Mouse (Mus musculus): Measurements from ENCODE around the gene Adora2a. TPM values are rescaled to one million over a fixed set of nuclear protein-coding genes. Genes with fewer than 3 reads are reported as not detected.
"Not testable (repeated sequence)": the region's sequence is repeated elsewhere in the genome, so short reads cannot be mapped to it uniquely, and the experiment has no call there.

The Adora2a gene
- polyA plus RNA-seq, 1 experiment from 2014 or later, result 5.2 TPM

- Histone ChIP-seq H3K36me3 (ENCODE audit: insufficient read depth, low read length) (no peaks in the 10 kb centered on the region; the same call in 1 of the 2 replicates), H3K9ac (ENCODE audit: low read depth, low read length) (no peak overlapping the region), H3K4me2 (ENCODE audit: low read length) (no peak overlapping the region), H3K27ac (no peak overlapping the region), H3K4me3 (replicated peaks; ENCODE audit: low read depth, low read length) (no peak overlapping the region), H3K27me3 (ENCODE audit: insufficient read depth, low read length) (no peaks in the 10 kb centered on the region), H3K9me3 (replicated peaks; ENCODE audit: low read length) (no peaks in the 10 kb centered on the region), H3K4me1 (replicated peaks; ENCODE audit: insufficient read depth, low read length) (no peaks in the 10 kb centered on the region; the same call in 1 of the 2 replicates)
- no peak for TF ChIP-seq CTCF (IDR thresholded peaks at IDR 0.05; ENCODE audit: low read depth)
- no peak for DNase-seq (ENCODE audit: low spot score)
- 39% methylated on average over 4 of the region's 4 CpGs for whole genome bisulfite sequencing
- ATAC-seq (replicated peaks; ENCODE audit: low FRiP score, low read depth), result no peak
Observed at GRCm38 (mm10) chr10:75289392-75289791, 27.3 kb upstream of the Adora2a start.

GRCm38 (mm10) chr10:75290650-75291049 lies 26.0 kb upstream of the Adora2a start:
- DNase-seq (ENCODE audit: low spot score), result no peak
- no peak overlapping the region for H3K9ac ChIP-seq (ENCODE audit: low read depth, low read length)
- WGBS, result 90% methylated on average over 5 of the region's 5 CpGs
- no peak for ATAC-seq (replicated peaks; ENCODE audit: low FRiP score, low read depth)
- no peaks in the 10 kb centered on the region for H3K9me3 ChIP-seq (replicated peaks; ENCODE audit: low read length)
- H3K4me2 ChIP-seq (ENCODE audit: low read length), result no peak overlapping the region
- H3K4me1 ChIP-seq (replicated peaks; ENCODE audit: insufficient read depth, low read length), result no peaks in the 10 kb centered on the region; the same call in 1 of the 2 replicates
- H3K4me3 ChIP-seq (replicated peaks; ENCODE audit: low read depth, low read length), result no peak overlapping the region
- no peak overlapping the region for H3K27ac ChIP-seq
- no peak for TF ChIP-seq CTCF (IDR thresholded peaks at IDR 0.05; ENCODE audit: low read depth)
- H3K27me3 ChIP-seq (ENCODE audit: insufficient read depth, low read length), result no peaks in the 10 kb centered on the region
- no peaks in the 10 kb centered on the region; the same call in 1 of the 2 replicates for H3K36me3 ChIP-seq (ENCODE audit: insufficient read depth, low read length)

- H3K27ac ChIP-seq, result no peak overlapping the region
- H3K4me3 ChIP-seq (replicated peaks; ENCODE audit: low read depth, low read length), result no peak overlapping the region
- no peaks in the 10 kb centered on the region for H3K9me3 ChIP-seq (replicated peaks; ENCODE audit: low read length)
- no peaks in the 10 kb centered on the region; the same call in 1 of the 2 replicates for H3K4me1 ChIP-seq (replicated peaks; ENCODE audit: insufficient read depth, low read length)
- DNase-seq (ENCODE audit: low spot score), result no peak
- H3K4me2 ChIP-seq (ENCODE audit: low read length), result no peak overlapping the region
- WGBS, result 69% methylated on average over 1 of the region's 1 CpGs
- ATAC-seq (replicated peaks; ENCODE audit: low FRiP score, low read depth), result no peak
- no peak overlapping the region for H3K9ac ChIP-seq (ENCODE audit: low read depth, low read length)
- no peaks in the 10 kb centered on the region; the same call in 1 of the 2 replicates for H3K36me3 ChIP-seq (ENCODE audit: insufficient read depth, low read length)
- H3K27me3 ChIP-seq (ENCODE audit: insufficient read depth, low read length), result no peaks in the 10 kb centered on the region
- TF ChIP-seq CTCF (IDR thresholded peaks at IDR 0.05; ENCODE audit: low read depth), result no peak
Observed at GRCm38 (mm10) chr10:75291338-75291737, 25.3 kb upstream of the Adora2a start.

GRCm38 (mm10) chr10:75292206-75292605 lies 24.5 kb upstream of the Adora2a start:
- not testable (repeated sequence) for H3K4me3 ChIP-seq (replicated peaks; ENCODE audit: low read depth, low read length)

GRCm38 (mm10) chr10:75293288-75293687 lies 23.4 kb upstream of the Adora2a start:
- Histone ChIP-seq H3K27ac (no peak overlapping the region), H3K4me1 (replicated peaks; ENCODE audit: insufficient read depth, low read length) (no peaks in the 10 kb centered on the region; the same call in 1 of the 2 replicates), H3K27me3 (ENCODE audit: insufficient read depth, low read length) (no peaks in the 10 kb centered on the region), H3K4me2 (ENCODE audit: low read length) (no peak overlapping the region), H3K9ac (ENCODE audit: low read depth, low read length) (no peak overlapping the region), H3K9me3 (replicated peaks; ENCODE audit: low read length) (no peaks in the 10 kb centered on the region), H3K4me3 (replicated peaks; ENCODE audit: low read depth, low read length) (no peak overlapping the region), H3K36me3 (ENCODE audit: insufficient read depth, low read length) (no peaks in the 10 kb centered on the region; the same call in 1 of the 2 replicates)
- DNase-seq (ENCODE audit: low spot score), result no peak
- TF ChIP-seq CTCF (IDR thresholded peaks at IDR 0.05; ENCODE audit: low read depth), result no peak
- 75% methylated on average over 3 of the region's 3 CpGs for WGBS
- no peak for ATAC-seq (replicated peaks; ENCODE audit: low FRiP score, low read depth)

More at GRCm38 (mm10) chr10:75292206-75292605, 24.5 kb upstream of the Adora2a start:
- H3K27me3 ChIP-seq (ENCODE audit: insufficient read depth, low read length); DNase-seq (ENCODE audit: low spot score); H3K9ac ChIP-seq (ENCODE audit: low read depth, low read length); ATAC-seq (replicated peaks; ENCODE audit: low FRiP score, low read depth); H3K4me2 ChIP-seq (ENCODE audit: low read length); H3K36me3 ChIP-seq (ENCODE audit: insufficient read depth, low read length); H3K4me1 ChIP-seq (replicated peaks; ENCODE audit: insufficient read depth, low read length); H3K27ac ChIP-seq; H3K9me3 ChIP-seq (replicated peaks; ENCODE audit: low read length): not testable (repeated sequence)
- WGBS, result 95% methylated on average over 8 of the region's 8 CpGs

GRCm38 (mm10) chr10:75294362-75294761 lies 22.3 kb upstream of the Adora2a start:
- Histone ChIP-seq H3K4me3 (replicated peaks; ENCODE audit: low read depth, low read length) (no peak overlapping the region), H3K27me3 (ENCODE audit: insufficient read depth, low read length) (no peaks in the 10 kb centered on the region), H3K36me3 (ENCODE audit: insufficient read depth, low read length) (no peaks in the 10 kb centered on the region; the same call in 1 of the 2 replicates), H3K4me2 (ENCODE audit: low read length) (no peak overlapping the region), H3K9me3 (replicated peaks; ENCODE audit: low read length) (no peaks in the 10 kb centered on the region), H3K27ac (no peak overlapping the region), H3K9ac (ENCODE audit: low read depth, low read length) (no peak overlapping the region), H3K4me1 (replicated peaks; ENCODE audit: insufficient read depth, low read length) (no peaks in the 10 kb centered on the region; the same call in 1 of the 2 replicates)
- 30% methylated on average over 4 of the region's 4 CpGs for WGBS
- ATAC-seq (replicated peaks; ENCODE audit: low FRiP score, low read depth), result no peak
- no peak for TF ChIP-seq CTCF (IDR thresholded peaks at IDR 0.05; ENCODE audit: low read depth)
- no peak for DNase-seq (ENCODE audit: low spot score)

GRCm38 (mm10) chr10:75294926-75295325 lies 21.8 kb upstream of the Adora2a start:
- Histone ChIP-seq H3K27me3 (ENCODE audit: insufficient read depth, low read length) (no peaks in the 10 kb centered on the region), H3K4me2 (ENCODE audit: low read length) (no peak overlapping the region), H3K9me3 (replicated peaks; ENCODE audit: low read length) (no peaks in the 10 kb centered on the region), H3K27ac (no peak overlapping the region; the same call in 1 of the 2 replicates), H3K9ac (ENCODE audit: low read depth, low read length) (no peak overlapping the region), H3K36me3 (ENCODE audit: insufficient read depth, low read length) (no peaks in the 10 kb centered on the region; the same call in 1 of the 2 replicates), H3K4me3 (replicated peaks; ENCODE audit: low read depth, low read length) (no peak overlapping the region), H3K4me1 (replicated peaks; ENCODE audit: insufficient read depth, low read length) (no peaks in the 10 kb centered on the region)
- ATAC-seq (replicated peaks; ENCODE audit: low FRiP score, low read depth) (no peak), DNase-seq (ENCODE audit: low spot score) (no peak)
- 55% methylated on average over 4 of the region's 4 CpGs for WGBS
- TF ChIP-seq CTCF (IDR thresholded peaks at IDR 0.05; ENCODE audit: low read depth), result no peak
